Mouse (Mus musculus) erythroid progenitor cell, adult 5-6 weeks (primary cell): ENCODE results near the gene Ptgir. TPM values are rescaled to one million over a fixed set of nuclear protein-coding genes. Genes with fewer than 3 reads are reported as not detected.
A peak's percentile ranks its signal among the peaks of the same experiment; 100 is the strongest.

Experiments
- ATAC-seq: replicated peaks from 2 replicates; pipeline ENCODE4 v1.8.0; 2016; ENCODE audit warnings: moderate number of reproducible peaks, mild to moderate bottlenecking, moderate TSS enrichment, inconsistent platforms; ENCODE audit not compliant: poor library complexity, low FRiP score, severe bottlenecking
- total RNA-seq, 2 experiments: library from RNA; stranded (forward) in 1 of 2; stranded (reverse) in 1 of 2; fragments of 150-400 nt in 1 of 2; fragments of 186-747, 209-891 nt in 1 of 2; gene quantifications; 2 replicates each; pipeline versions ENCODE4 v1.2.3 to v1.2.4; 2015 to 2017; ENCODE audit warnings: low replicate concordance in 2 of 2

Ptgir gene
- total RNA-seq, 2 experiments from 2014 or later, result 2.0 to 6.7 TPM

- no peak for ATAC-seq
These were observed 8.4 kb downstream of the Ptgir start for GRCm38 (mm10) chr7:16914453-16915343.

GRCm38 (mm10) chr7:16915461-16916340, 9.4 kb downstream of the Ptgir start:
- no peak for ATAC-seq

- ATAC-seq, result no peak
These were observed 10.3 kb downstream of the Ptgir start for GRCm38 (mm10) chr7:16916342-16917265.

- ATAC-seq, result no peak
These were observed 11.2 kb downstream of the Ptgir start for GRCm38 (mm10) chr7:16917447-16917846.

- ATAC-seq, result no peak
These were observed 11.7 kb downstream of the Ptgir start for GRCm38 (mm10) chr7:16918014-16918413.

GRCm38 (mm10) chr7:16918670-16919069, 12.4 kb downstream of the Ptgir start:
- no peak for ATAC-seq

- ATAC-seq, result peak; percentile 51
These were observed 13.3 kb downstream of the Ptgir start for GRCm38 (mm10) chr7:16919395-16920149.

GRCm38 (mm10) chr7:16920150-16920579, 13.9 kb downstream of the Ptgir start:
- ATAC-seq, result no peak

GRCm38 (mm10) chr7:16920818-16921791, 14.8 kb downstream of the Ptgir start:
- no peak for ATAC-seq

GRCm38 (mm10) chr7:16921881-16922335, 15.6 kb downstream of the Ptgir start:
- no peak for ATAC-seq

GRCm38 (mm10) chr7:16922360-16922973, 16.2 kb downstream of the Ptgir start:
- peak; percentile 35 for ATAC-seq

- ATAC-seq, result no peak; the same call in 1 of the 2 replicates
These were observed 17.2 kb downstream of the Ptgir start for GRCm38 (mm10) chr7:16923283-16924036.

GRCm38 (mm10) chr7:16924037-16924834, 17.9 kb downstream of the Ptgir start, which contains the start of gene Calm3:
TSS of gene Calm3 (minus strand) at chr7:16924114.
- peak; percentile 85 for ATAC-seq

GRCm38 (mm10) chr7:16928341-16928740, 22.1 kb downstream of the Ptgir start:
- no peak for ATAC-seq

GRCm38 (mm10) chr7:16930850-16931249, 24.6 kb downstream of the Ptgir start:
- peak; percentile 84 for ATAC-seq
